Mouse (Mus musculus): ENCODE data around the gene Cux2. TPM values are rescaled to one million over a fixed set of nuclear protein-coding genes. Genes with fewer than 3 reads are reported as not detected.

The Cux2 gene
- polyA plus RNA-seq, 1 experiment from 2014 or later = 7.1 TPM

GRCm38 (mm10) chr5:121924423-121924822, 125.5 kb downstream of the Cux2 start:
- H3K4me3 ChIP-seq (replicated peaks) = no peak overlapping the region
- H3K9ac ChIP-seq = no peak overlapping the region
- H3K4me2 ChIP-seq (replicated peaks) = no peak overlapping the region
- H3K27me3 ChIP-seq (replicated peaks) = peaks cover 6% of the 10 kb centered on the region; the same call in 1 of the 2 replicates
- WGBS = 20% methylated on average over 9 of the region's 9 CpGs
- no peak overlapping the region for H3K27ac ChIP-seq
- ATAC-seq = no peak
- H3K36me3 ChIP-seq = no peaks in the 10 kb centered on the region
- H3K9me3 ChIP-seq = no peaks in the 10 kb centered on the region
- H3K4me1 ChIP-seq (replicated peaks) = peaks cover 12% of the 10 kb centered on the region

GRCm38 (mm10) chr5:121922942-121923826, 126.7 kb downstream of the Cux2 start:
- H3K27ac ChIP-seq = 0 out of 2 replicates have a peak overlapping the region, but pooled peaks have one; percentile 17
- peaks cover 6% of the 10 kb centered on the region; the same call in 1 of the 2 replicates for H3K27me3 ChIP-seq (replicated peaks)
- 60% methylated on average over 17 of the region's 17 CpGs for WGBS
- H3K9ac ChIP-seq = no peak overlapping the region
- H3K4me3 ChIP-seq (replicated peaks) = no peak overlapping the region
- no peaks in the 10 kb centered on the region for H3K9me3 ChIP-seq
- H3K4me1 ChIP-seq (replicated peaks) = peaks cover 12% of the 10 kb centered on the region
- H3K36me3 ChIP-seq = no peaks in the 10 kb centered on the region
- H3K4me2 ChIP-seq (replicated peaks) = no peak overlapping the region
- ATAC-seq = no peak

DNA sequence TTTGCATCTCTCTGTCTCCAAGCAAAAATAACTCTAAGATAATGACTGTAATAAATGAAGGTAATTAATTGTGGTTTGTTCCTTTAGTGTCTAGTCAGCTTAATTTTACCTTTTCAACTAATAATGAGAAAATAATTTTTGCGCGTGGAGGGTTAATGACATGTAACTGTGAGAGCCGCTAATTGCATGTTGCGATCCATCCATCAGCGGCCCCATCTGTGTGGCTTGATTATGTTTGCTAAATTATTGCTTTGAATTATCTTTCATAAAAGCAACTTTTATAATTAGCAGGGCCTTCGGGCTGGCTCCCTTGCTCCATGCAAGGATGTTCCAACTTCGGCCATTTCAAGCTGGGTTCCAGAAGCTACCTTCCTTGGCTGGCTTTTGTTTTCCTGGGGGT, 130.7 kb downstream of the Cux2 start:
- Histone ChIP-seq H3K27me3 (replicated peaks) (0 out of 2 replicates have a peak, but pooled peaks cover 3% of the 10 kb centered on the region), H3K4me3 (replicated peaks) (no peak overlapping the region), H3K4me2 (replicated peaks) (no peak overlapping the region), H3K4me1 (replicated peaks) (no peaks in the 10 kb centered on the region), H3K27ac (no peak overlapping the region), H3K9ac (no peak overlapping the region), H3K9me3 (no peaks in the 10 kb centered on the region), H3K36me3 (no peaks in the 10 kb centered on the region)
- no peak for ATAC-seq
- 88% methylated on average over 7 of the region's 7 CpGs for WGBS

- Histone ChIP-seq H3K4me3 (replicated peaks) (no peak overlapping the region), H3K9me3 (no peaks in the 10 kb centered on the region), H3K9ac (no peak overlapping the region), H3K27ac (no peak overlapping the region), H3K4me1 (replicated peaks) (no peaks in the 10 kb centered on the region), H3K27me3 (replicated peaks) (no peaks in the 10 kb centered on the region), H3K36me3 (no peaks in the 10 kb centered on the region), H3K4me2 (replicated peaks) (no peak overlapping the region)
- no peak for ATAC-seq
- WGBS = 82% methylated on average over 4 of the region's 4 CpGs
Measured at GRCm38 (mm10) chr5:121916813-121917212, 133.1 kb downstream of the Cux2 start.

GRCm38 (mm10) chr5:121913999-121914398, 135.9 kb downstream of the Cux2 start:
- no peak overlapping the region for H3K4me3 ChIP-seq (replicated peaks)
- no peak overlapping the region for H3K9ac ChIP-seq
- peak; percentile 67 for ATAC-seq
- WGBS = 26% methylated on average over 23 of the region's 23 CpGs
- no peak overlapping the region for H3K4me2 ChIP-seq (replicated peaks)
- peak overlapping the region; percentile 29; the same call in 1 of the 2 replicates for H3K27ac ChIP-seq
- H3K27me3 ChIP-seq (replicated peaks) = no peaks in the 10 kb centered on the region
- no peaks in the 10 kb centered on the region for H3K9me3 ChIP-seq
- no peaks in the 10 kb centered on the region for H3K36me3 ChIP-seq
- H3K4me1 ChIP-seq (replicated peaks) = no peaks in the 10 kb centered on the region

DNA sequence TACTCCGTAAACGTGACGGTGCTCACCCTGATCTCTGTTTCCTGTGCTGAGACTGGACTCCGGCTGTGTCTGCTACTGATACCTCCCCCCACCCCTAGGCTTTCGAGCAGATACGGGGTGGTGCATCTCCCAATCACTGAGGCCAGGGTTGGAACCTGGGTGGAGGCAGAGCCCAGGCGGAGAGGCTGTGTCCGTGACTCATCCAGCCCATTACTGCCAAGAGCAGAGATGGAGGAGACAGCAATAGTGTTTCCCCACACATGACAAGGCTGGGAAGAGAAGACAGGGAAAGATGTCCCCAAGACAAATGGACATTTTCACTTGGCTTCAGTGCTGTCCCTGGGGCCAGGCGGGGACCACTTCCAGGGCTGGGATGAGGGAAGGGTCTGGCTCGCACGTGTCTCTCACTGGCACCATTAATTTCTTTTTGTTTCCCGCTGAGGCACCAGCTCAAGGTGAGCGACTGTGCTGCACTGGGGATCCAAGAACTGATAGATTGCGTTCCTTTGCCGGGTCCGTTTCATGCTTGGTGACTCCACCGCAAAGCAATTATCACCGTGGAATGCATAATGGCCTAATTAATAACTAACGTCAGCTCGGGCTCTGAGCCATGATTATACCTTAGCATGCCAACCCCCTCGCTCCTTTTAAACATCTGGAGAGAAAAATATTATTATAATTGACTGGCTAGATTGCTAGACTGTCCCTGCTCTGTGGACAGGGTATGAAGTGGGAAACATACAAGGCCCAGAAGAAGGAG, 140.5 kb downstream of the Cux2 start:
- 77% methylated on average over 21 of the region's 21 CpGs for WGBS
- no peak overlapping the region for H3K9ac ChIP-seq
- no peak for ATAC-seq
- no peak overlapping the region for H3K4me2 ChIP-seq (replicated peaks)
- H3K4me1 ChIP-seq (replicated peaks) = no peaks in the 10 kb centered on the region
- no peaks in the 10 kb centered on the region for H3K27me3 ChIP-seq (replicated peaks)
- H3K9me3 ChIP-seq = no peaks in the 10 kb centered on the region
- H3K27ac ChIP-seq = no peak overlapping the region
- H3K4me3 ChIP-seq (replicated peaks) = no peak overlapping the region
- H3K36me3 ChIP-seq = no peaks in the 10 kb centered on the region

GRCm38 (mm10) chr5:121905671-121906070, 144.2 kb downstream of the Cux2 start:
- no peak for ATAC-seq
- 82% methylated on average over 17 of the region's 17 CpGs for WGBS
- no peaks in the 10 kb centered on the region for H3K4me1 ChIP-seq (replicated peaks)
- H3K27me3 ChIP-seq (replicated peaks) = no peaks in the 10 kb centered on the region
- H3K4me3 ChIP-seq (replicated peaks) = no peak overlapping the region
- no peak overlapping the region for H3K27ac ChIP-seq
- no peaks in the 10 kb centered on the region for H3K9me3 ChIP-seq
- H3K4me2 ChIP-seq (replicated peaks) = no peak overlapping the region
- H3K36me3 ChIP-seq = no peaks in the 10 kb centered on the region
- no peak overlapping the region for H3K9ac ChIP-seq

DNA sequence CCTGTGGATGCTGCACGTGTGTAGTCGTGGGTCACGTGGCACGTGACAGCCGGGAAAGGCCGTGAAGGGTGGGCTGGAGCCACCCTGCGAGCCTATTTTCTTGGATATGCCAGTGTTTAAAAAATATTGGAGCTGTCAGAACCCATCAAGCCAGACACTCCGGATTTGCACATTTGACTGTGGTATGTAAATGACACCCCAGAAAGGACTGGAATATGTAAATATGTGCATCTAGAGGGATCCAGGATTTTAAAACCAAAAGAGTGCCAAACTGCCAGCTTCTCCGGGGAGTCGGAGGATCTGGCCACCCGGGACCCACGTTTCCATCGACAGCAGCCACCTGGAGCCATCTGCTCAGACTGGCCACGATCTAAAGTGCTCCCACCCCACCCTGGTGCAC, 145.1 kb downstream of the Cux2 start:
- H3K9ac ChIP-seq = no peak overlapping the region
- no peak for ATAC-seq
- H3K4me1 ChIP-seq (replicated peaks) = no peaks in the 10 kb centered on the region
- 84% methylated on average over 14 of the region's 14 CpGs for whole genome bisulfite sequencing
- no peaks in the 10 kb centered on the region for H3K36me3 ChIP-seq
- no peak overlapping the region for H3K4me3 ChIP-seq (replicated peaks)
- H3K9me3 ChIP-seq = no peaks in the 10 kb centered on the region
- H3K27me3 ChIP-seq (replicated peaks) = no peaks in the 10 kb centered on the region
- no peak overlapping the region for H3K27ac ChIP-seq
- H3K4me2 ChIP-seq (replicated peaks) = no peak overlapping the region

DNA sequence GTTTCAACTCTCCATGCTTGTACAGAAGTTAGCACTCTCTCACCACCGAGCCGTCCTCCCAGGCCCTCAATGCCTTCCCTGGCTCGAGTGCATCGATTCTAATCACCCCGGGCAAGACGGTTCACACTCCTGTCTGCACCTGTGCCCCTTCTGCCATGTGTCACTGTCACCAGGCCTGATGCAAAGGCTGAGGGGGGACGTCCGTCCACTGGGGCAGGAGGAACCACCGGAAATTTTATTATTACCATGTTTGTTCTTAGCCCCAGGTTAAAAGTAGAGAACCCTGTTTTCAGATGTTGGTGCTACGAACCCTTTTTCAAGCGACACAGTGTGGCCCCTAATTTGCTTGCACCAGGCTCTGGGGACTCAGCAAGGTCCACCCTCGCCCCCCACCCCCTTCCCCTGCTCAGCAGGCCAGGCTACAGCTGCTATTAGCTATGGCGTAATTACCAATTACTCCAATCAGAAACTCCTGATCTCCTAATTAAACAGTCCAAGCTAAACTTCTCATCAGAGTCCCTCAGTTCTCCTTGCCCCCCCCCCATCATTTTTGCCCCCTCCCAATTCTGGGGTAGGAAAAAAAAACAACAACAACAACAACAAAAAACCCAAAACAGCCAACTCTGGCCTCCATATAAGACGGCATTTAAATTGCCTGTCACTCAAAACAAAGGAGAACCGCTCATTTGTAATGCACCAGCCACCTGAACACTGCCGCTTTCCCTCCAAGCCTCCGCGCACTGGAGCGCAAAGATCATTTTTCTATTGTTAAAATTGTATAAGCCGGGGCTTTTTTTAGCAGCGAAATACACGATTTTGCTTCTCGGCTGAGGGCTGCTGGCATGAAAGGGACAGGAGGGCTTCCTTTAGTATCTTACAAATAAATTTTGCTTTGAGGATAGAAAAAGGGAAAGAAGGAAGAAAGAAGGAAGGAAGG, 146.8 kb downstream of the Cux2 start:
- Histone ChIP-seq H3K27ac (no peak overlapping the region), H3K4me3 (replicated peaks) (no peak overlapping the region), H3K36me3 (no peaks in the 10 kb centered on the region), H3K9ac (no peak overlapping the region), H3K4me2 (replicated peaks) (no peak overlapping the region), H3K4me1 (replicated peaks) (no peaks in the 10 kb centered on the region), H3K9me3 (no peaks in the 10 kb centered on the region), H3K27me3 (replicated peaks) (no peaks in the 10 kb centered on the region)
- WGBS = 73% methylated on average over 23 of the region's 23 CpGs
- no peak for ATAC-seq

- no peak overlapping the region for H3K27ac ChIP-seq
- H3K9ac ChIP-seq = no peak overlapping the region
- H3K27me3 ChIP-seq (replicated peaks) = no peaks in the 10 kb centered on the region
- no peak overlapping the region for H3K4me3 ChIP-seq (replicated peaks)
- WGBS = 45% methylated on average over 24 of the region's 24 CpGs
- H3K4me1 ChIP-seq (replicated peaks) = peaks cover 5% of the 10 kb centered on the region; the same call in 1 of the 2 replicates
- H3K36me3 ChIP-seq = no peaks in the 10 kb centered on the region
- H3K4me2 ChIP-seq (replicated peaks) = no peak overlapping the region
- no peak for ATAC-seq
- H3K9me3 ChIP-seq = no peaks in the 10 kb centered on the region
Measured at GRCm38 (mm10) chr5:121895117-121895756, 154.7 kb downstream of the Cux2 start.

- Histone ChIP-seq H3K36me3 (no peaks in the 10 kb centered on the region), H3K27ac (no peak overlapping the region), H3K9ac (no peak overlapping the region; the same call in 1 of the 2 replicates), H3K4me1 (replicated peaks) (peaks cover 5% of the 10 kb centered on the region; the same call in 1 of the 2 replicates), H3K27me3 (replicated peaks) (no peaks in the 10 kb centered on the region), H3K4me2 (replicated peaks) (no peak overlapping the region), H3K4me3 (replicated peaks) (no peak overlapping the region), H3K9me3 (no peaks in the 10 kb centered on the region)
- ATAC-seq = no peak
- WGBS = 67% methylated on average over 10 of the region's 10 CpGs
Measured at GRCm38 (mm10) chr5:121894647-121895046, 155.3 kb downstream of the Cux2 start.
